Mouse (Mus musculus): ENCODE data around the gene Bend3. TPM values are rescaled to one million over a fixed set of nuclear protein-coding genes. Genes with fewer than 3 reads are reported as not detected.

Gene Bend3
- polyA plus RNA-seq, 1 experiment = 1.8 TPM

GRCm38 (mm10) chr10:43466223-43466622 is 12.4 kb upstream of the Bend3 start:
- Histone ChIP-seq H3K27me3 (ENCODE audit: control insufficient read depth, insufficient read depth, low read length) (no peaks in the 10 kb centered on the region), H3K36me3 (ENCODE audit: control insufficient read depth, insufficient read depth, low read length) (no peaks in the 10 kb centered on the region), H3K27ac (ENCODE audit: insufficient read depth, low read depth, low read length) (no peak overlapping the region), H3K4me1 (ENCODE audit: control insufficient read depth, insufficient read depth, insufficient read length, low read length) (peaks cover 4% of the 10 kb centered on the region; the same call in 1 of the 2 replicates), H3K4me3 (ENCODE audit: low read depth, low read length) (no peak overlapping the region)
- TF ChIP-seq POLR2A (IDR thresholded peaks at IDR 0.05; ENCODE audit: low read depth, low read length) (no peak), CTCF (IDR thresholded peaks at IDR 0.05; ENCODE audit: extremely low read depth, insufficient read length, insufficient replicate concordance, low read depth, low read length) (no peak)
- WGBS = 70% methylated on average over 2 of the region's 2 CpGs

DNA sequence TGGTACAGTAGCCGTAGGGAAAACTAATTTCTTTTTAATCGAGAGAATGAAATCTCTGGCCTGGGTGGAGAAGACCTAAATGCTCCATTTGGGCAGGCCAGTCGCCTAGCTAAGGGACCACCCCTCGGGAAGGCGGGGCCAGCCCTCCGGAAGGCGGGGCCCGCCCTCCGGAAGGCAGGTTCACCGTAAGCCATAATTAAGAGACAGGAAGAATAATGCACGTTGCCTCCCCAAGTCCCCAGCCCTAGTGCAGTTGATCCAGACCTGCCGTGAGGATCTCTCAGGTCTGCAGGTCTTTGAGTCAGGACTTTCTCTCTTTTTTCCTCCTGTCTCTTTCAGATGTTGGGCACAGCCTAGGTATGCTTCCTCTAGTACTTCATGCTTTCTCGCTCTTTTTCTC is 11.0 kb upstream of the Bend3 start:
- Histone ChIP-seq H3K4me1 (ENCODE audit: control insufficient read depth, insufficient read depth, insufficient read length, low read length) (peaks cover 4% of the 10 kb centered on the region; the same call in 1 of the 2 replicates), H3K4me3 (ENCODE audit: low read depth, low read length) (no peak overlapping the region), H3K27ac (ENCODE audit: insufficient read depth, low read depth, low read length) (no peak overlapping the region), H3K27me3 (ENCODE audit: control insufficient read depth, insufficient read depth, low read length) (no peaks in the 10 kb centered on the region), H3K36me3 (ENCODE audit: control insufficient read depth, insufficient read depth, low read length) (no peaks in the 10 kb centered on the region)
- TF ChIP-seq CTCF (IDR thresholded peaks at IDR 0.05; ENCODE audit: extremely low read depth, insufficient read length, insufficient replicate concordance, low read depth, low read length) = no peak
- no peak for TF ChIP-seq POLR2A (IDR thresholded peaks at IDR 0.05; ENCODE audit: low read depth, low read length)
- 36% methylated on average over 13 of the region's 13 CpGs for WGBS

DNA sequence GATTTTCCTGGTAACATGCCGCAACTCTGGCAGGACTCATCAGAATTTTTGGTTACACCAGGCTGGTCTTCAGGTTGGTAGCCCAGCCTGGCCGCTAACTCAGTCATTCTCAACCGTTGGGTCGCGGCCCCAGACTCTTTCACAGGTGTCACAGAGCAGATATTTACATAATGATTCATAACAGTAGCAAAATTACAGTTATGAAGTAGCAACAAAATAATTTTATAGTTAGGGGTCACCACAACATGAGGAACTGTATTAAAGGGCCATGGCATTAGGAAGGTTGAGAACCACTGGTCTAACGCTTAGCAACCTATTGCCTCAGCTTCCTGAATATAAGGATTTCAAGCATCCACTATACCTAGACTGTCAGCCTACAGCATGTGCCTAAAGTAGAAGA is 10.3 kb upstream of the Bend3 start:
- TF ChIP-seq CTCF (IDR thresholded peaks at IDR 0.05; ENCODE audit: extremely low read depth, insufficient read length, insufficient replicate concordance, low read depth, low read length) (no peak), POLR2A (IDR thresholded peaks at IDR 0.05; ENCODE audit: low read depth, low read length) (no peak)
- H3K4me1 ChIP-seq (ENCODE audit: control insufficient read depth, insufficient read depth, insufficient read length, low read length) = peaks cover 2% of the 10 kb centered on the region; the same call in 1 of the 2 replicates
- H3K27ac ChIP-seq (ENCODE audit: insufficient read depth, low read depth, low read length) = no peak overlapping the region
- no peak overlapping the region for H3K4me3 ChIP-seq (ENCODE audit: low read depth, low read length)
- H3K36me3 ChIP-seq (ENCODE audit: control insufficient read depth, insufficient read depth, low read length) = no peaks in the 10 kb centered on the region
- peaks cover 3% of the 10 kb centered on the region; the same call in 1 of the 2 replicates for H3K27me3 ChIP-seq (ENCODE audit: control insufficient read depth, insufficient read depth, low read length)
- 92% methylated on average over 6 of the region's 6 CpGs for WGBS

DNA sequence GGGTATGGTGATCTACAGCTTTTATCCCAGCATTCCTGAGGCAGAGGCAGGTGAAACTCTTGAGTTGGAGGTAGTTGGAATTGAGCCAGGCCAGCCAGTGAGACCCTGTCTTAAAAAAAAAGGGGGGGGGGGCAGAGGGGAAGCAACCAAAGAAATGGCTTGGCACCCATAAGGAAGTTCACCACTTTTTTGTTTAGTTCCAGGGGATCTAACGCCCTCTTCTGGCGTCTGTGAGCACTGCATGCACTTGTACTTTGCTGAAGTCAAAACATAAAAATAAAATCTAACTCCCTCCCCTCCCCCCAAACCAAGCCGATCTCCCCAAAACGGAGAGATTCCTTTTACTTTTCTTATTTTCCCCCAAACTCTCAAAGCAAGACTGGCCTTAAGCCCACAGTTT is 3.3 kb upstream of the Bend3 start:
- WGBS = 32% methylated on average over 4 of the region's 4 CpGs
- H3K36me3 ChIP-seq (ENCODE audit: control insufficient read depth, insufficient read depth, low read length) = no peaks in the 10 kb centered on the region
- peaks cover under 1% of the 10 kb centered on the region; the same call in 1 of the 2 replicates for H3K4me1 ChIP-seq (ENCODE audit: control insufficient read depth, insufficient read depth, insufficient read length, low read length)
- H3K27me3 ChIP-seq (ENCODE audit: control insufficient read depth, insufficient read depth, low read length) = peaks cover 6% of the 10 kb centered on the region
- H3K27ac ChIP-seq (ENCODE audit: insufficient read depth, low read depth, low read length) = no peak overlapping the region
- H3K4me3 ChIP-seq (ENCODE audit: low read depth, low read length) = no peak overlapping the region
- no peak for TF ChIP-seq POLR2A (IDR thresholded peaks at IDR 0.05; ENCODE audit: low read depth, low read length)
- peak; percentile 40; the same call in 1 of the 2 replicates for TF ChIP-seq CTCF (IDR thresholded peaks at IDR 0.05; ENCODE audit: extremely low read depth, insufficient read length, insufficient replicate concordance, low read depth, low read length)

DNA sequence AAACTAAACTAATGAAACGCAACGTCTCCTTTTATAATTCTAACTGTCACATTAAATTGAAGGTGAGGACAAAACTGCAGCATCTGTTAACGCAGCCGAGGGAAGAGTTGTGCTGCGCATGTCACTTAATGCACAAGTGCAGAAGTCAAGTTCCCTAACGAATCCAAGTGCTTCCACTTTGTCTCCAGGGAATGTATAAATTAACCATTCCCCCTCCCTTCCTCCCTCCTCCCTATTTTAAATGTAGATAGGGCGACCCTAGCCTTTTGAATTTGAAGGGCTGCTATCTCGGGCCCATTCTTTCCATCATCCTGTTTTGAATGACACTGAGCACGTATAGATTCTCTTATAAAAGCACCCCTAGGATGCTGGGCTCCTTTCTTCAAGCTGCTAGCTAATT is 1.2 kb upstream of the Bend3 start:
- TF ChIP-seq CTCF (IDR thresholded peaks at IDR 0.05; ENCODE audit: extremely low read depth, insufficient read length, insufficient replicate concordance, low read depth, low read length) = no peak
- TF ChIP-seq POLR2A (IDR thresholded peaks at IDR 0.05; ENCODE audit: low read depth, low read length) = no peak
- Histone ChIP-seq H3K4me1 (ENCODE audit: control insufficient read depth, insufficient read depth, insufficient read length, low read length) (peaks cover 2% of the 10 kb centered on the region; the same call in 1 of the 2 replicates), H3K27me3 (ENCODE audit: control insufficient read depth, insufficient read depth, low read length) (peaks cover 6% of the 10 kb centered on the region), H3K36me3 (ENCODE audit: control insufficient read depth, insufficient read depth, low read length) (no peaks in the 10 kb centered on the region), H3K4me3 (ENCODE audit: low read depth, low read length) (no peak overlapping the region), H3K27ac (ENCODE audit: insufficient read depth, low read depth, low read length) (no peak overlapping the region)
- WGBS = 68% methylated on average over 9 of the region's 9 CpGs

DNA sequence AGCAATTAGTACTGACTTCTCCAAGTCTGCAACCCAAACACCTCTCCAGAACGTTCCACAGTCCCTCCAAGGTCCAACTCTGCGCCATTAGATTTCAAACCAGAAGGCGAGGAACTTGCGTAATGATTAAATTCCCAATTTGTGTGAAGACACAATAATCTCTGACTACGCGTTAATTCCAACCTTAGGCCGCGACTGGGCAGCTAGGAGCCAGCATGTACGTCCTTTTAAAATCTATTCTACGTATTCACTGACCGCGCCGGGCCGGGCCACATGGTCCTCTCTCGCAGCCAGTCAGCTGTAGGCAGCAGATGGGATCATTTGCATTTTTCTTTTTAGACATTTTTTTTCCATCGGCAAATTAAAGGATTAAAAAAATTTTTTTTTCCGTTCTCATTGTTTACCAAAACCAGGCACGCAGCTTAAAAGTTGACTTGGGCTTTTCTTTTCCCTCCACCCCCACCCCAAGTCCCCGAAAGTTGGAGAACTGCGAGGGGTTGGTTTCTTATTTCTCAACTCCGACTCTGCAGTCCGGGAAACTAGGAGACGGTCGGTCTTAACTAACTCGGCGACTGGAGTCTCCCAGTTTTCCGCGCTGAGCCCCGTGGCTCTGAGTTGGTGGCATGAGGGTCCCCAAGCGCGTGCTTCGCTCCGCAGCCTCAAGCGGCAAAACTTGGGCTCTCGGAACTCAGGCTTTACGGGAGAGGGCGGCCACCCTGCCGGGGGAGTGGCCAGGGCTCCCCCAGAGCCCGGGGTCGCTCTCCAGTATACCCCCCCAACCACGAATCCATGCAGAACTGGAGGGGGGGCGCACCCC is 558 bp upstream of the Bend3 start:
- Histone ChIP-seq H3K4me3 (ENCODE audit: low read depth, low read length) (peak overlapping the region; percentile 71), H3K36me3 (ENCODE audit: control insufficient read depth, insufficient read depth, low read length) (no peaks in the 10 kb centered on the region), H3K4me1 (ENCODE audit: control insufficient read depth, insufficient read depth, insufficient read length, low read length) (peaks cover 2% of the 10 kb centered on the region; the same call in 1 of the 2 replicates), H3K27ac (ENCODE audit: insufficient read depth, low read depth, low read length) (peak overlapping the region; percentile 4; the same call in 1 of the 2 replicates), H3K27me3 (ENCODE audit: control insufficient read depth, insufficient read depth, low read length) (peaks cover 6% of the 10 kb centered on the region)
- WGBS = 3% methylated on average over 42 of the region's 42 CpGs
- TF ChIP-seq CTCF (IDR thresholded peaks at IDR 0.05; ENCODE audit: extremely low read depth, insufficient read length, insufficient replicate concordance, low read depth, low read length) (no peak), POLR2A (IDR thresholded peaks at IDR 0.05; ENCODE audit: low read depth, low read length) (no peak)

- H3K4me3 ChIP-seq (ENCODE audit: low read depth, low read length) = peak overlapping the region; percentile 71
- peaks cover 2% of the 10 kb centered on the region; the same call in 1 of the 2 replicates for H3K4me1 ChIP-seq (ENCODE audit: control insufficient read depth, insufficient read depth, insufficient read length, low read length)
- under 1% methylated on average over 97 of the region's 103 CpGs for WGBS
- peaks cover 3% of the 10 kb centered on the region; the same call in 1 of the 2 replicates for H3K27me3 ChIP-seq (ENCODE audit: control insufficient read depth, insufficient read depth, low read length)
- peak overlapping the region; percentile 64 for H3K27ac ChIP-seq (ENCODE audit: insufficient read depth, low read depth, low read length)
- TF ChIP-seq POLR2A (IDR thresholded peaks at IDR 0.05; ENCODE audit: low read depth, low read length) (peak; percentile 24), CTCF (IDR thresholded peaks at IDR 0.05; ENCODE audit: extremely low read depth, insufficient read length, insufficient replicate concordance, low read depth, low read length) (peak; percentile 75)
- H3K36me3 ChIP-seq (ENCODE audit: control insufficient read depth, insufficient read depth, low read length) = no peaks in the 10 kb centered on the region
Observed at GRCm38 (mm10) chr10:43479436-43480157, 966 bp downstream of the Bend3 start.
